ENCODE assay signal across 17 mouse cellular contexts in genomic region chrX:159547093-159547492, GRCm38 (mm10).
"Had no signal": no experiment of that assay in that cellular context is flagged by ENCODE, and none has a peak within 500 bp of the region (broad histone marks: within the 10 kb centered on the region; RNA-seq: fewer than 3 reads in every experiment).

No protein-coding gene starts in this region.

- H3K36me3 ChIP-seq: midbrain, embryonic 15.5 days had no signal

- H3K9me3 ChIP-seq: megakaryocyte, embryonic 14.5 days; midbrain, embryonic 13.5 days; midbrain, embryonic 15.5 days; neural tube, embryonic 12.5 days had no signal

- H3K4me3 ChIP-seq: megakaryocyte, embryonic 14.5 days; midbrain, embryonic 13.5 days; midbrain, embryonic 15.5 days; neural tube, embryonic 12.5 days had no signal

- ATAC-seq: liver, postnatal 0 days; midbrain, embryonic 13.5 days; midbrain, embryonic 15.5 days had no signal

- H3K27me3 ChIP-seq: megakaryocyte, embryonic 14.5 days; midbrain, embryonic 15.5 days; neural tube, embryonic 12.5 days had no signal

- H3K4me1 ChIP-seq: megakaryocyte, embryonic 14.5 days; midbrain, embryonic 13.5 days; midbrain, embryonic 15.5 days; neural tube, embryonic 12.5 days had no signal

- H3K4me2 ChIP-seq: lung, embryonic 14.5 days; midbrain, embryonic 11.5 days; midbrain, embryonic 13.5 days; midbrain, embryonic 15.5 days; neural tube, embryonic 12.5 days had no signal

- H3K27ac ChIP-seq: midbrain, embryonic 13.5 days; midbrain, embryonic 15.5 days; neural tube, embryonic 12.5 days had no signal

- DNase-seq: liver, postnatal 0 days; lung, embryonic 14.5 days; lung, postnatal 10 days; lung, postnatal 4 days; retina, postnatal 1 day; right cerebral cortex, adult 18-20 months; right cerebral cortex, postnatal 25 days; right cerebral cortex, postnatal 4 days; spleen, adult 18-20 months; thymus, adult 18-20 months; thymus, postnatal 14 days; thymus, postnatal 36 days had no signal

- H3K9ac ChIP-seq: liver, postnatal 0 days; lung, embryonic 14.5 days; midbrain, embryonic 13.5 days; midbrain, embryonic 15.5 days; neural tube, embryonic 12.5 days had no signal
